ENCODE assay signal across 8 mouse cellular contexts in the genomic region with DNA sequence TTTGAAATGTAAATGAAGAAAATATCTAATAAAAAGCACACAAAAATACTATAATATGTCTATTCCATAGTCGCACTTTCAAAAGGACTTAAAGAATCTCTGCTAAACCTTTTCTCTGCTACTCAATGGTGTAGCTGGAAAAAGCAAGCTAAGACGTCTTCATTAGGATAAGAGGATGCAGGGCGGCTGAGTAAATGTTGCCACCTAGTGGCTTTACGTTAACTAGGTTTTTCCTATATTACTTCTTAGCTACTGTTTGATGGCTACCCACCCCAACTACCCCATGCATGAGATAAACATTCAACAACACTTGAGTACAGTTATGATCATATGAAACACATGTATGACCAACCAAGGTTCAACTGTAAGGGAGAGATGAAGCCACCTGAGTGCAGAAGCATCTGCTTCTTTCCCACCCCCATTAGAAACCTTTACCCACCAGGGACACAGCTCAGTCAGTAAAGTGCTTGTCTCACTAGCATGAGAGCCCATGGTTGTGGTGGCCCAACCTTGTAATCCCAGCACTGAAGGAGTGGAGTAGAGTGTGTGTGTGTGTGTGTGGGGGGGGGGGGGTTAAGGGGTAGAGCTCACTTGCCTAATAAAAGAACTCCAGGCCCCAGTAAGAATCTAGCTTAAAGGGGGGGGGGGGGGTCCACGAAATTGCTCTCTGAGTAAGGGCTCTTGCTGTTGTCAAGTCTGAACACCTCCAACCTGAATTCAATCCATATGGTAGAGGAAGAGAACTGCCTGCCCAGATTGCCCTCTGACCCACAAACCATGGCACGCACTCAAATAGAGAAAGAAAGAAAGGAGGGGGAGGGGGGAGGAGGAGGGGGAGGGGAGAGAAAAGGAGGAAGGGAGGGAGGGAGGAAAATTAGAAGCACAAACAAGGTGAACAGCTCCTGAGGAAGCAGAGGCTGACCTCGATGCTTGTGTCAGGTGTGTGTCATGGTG. TPM values are rescaled to one million over a fixed set of nuclear protein-coding genes. Genes with fewer than 3 reads are reported as not detected.
A peak's percentile ranks its signal among the peaks of the same experiment; 100 is the strongest.
DNase-seq lines count a peak whose midpoint lies in the region; ATAC-seq and TF ChIP-seq lines count a peak whose summit lies in the region.

No protein-coding gene starts in this region.

- no peak overlapping the region for H3K9ac ChIP-seq in heart, postnatal 0 days (replicated peaks; ENCODE audit: low read depth, low read length)
- no peak overlapping the region for H3K9ac ChIP-seq in heart, embryonic 12.5 days
- H3K9ac ChIP-seq in hindbrain, embryonic 15.5 days: no peak overlapping the region

- WGBS in heart, postnatal 0 days: 50% methylated on average over 7 of the region's 7 CpGs
- 57% methylated on average over 7 of the region's 7 CpGs for WGBS in heart, embryonic 12.5 days
- WGBS in hindbrain, embryonic 15.5 days: 44% methylated on average over 7 of the region's 7 CpGs

- peak; percentile 59 for TF ChIP-seq CTCF in heart, postnatal 0 days (IDR thresholded peaks at IDR 0.05; ENCODE audit: low read depth)

- no peak for TF ChIP-seq EP300 in heart, postnatal 0 days (IDR thresholded peaks at IDR 0.05; ENCODE audit: low read depth)

- intact Hi-C loops in heart, postnatal 36 days (cut with DNase I): no loop called here

- no peak overlapping the region for H3K4me3 ChIP-seq in heart, postnatal 0 days (ENCODE audit: low read depth, low read length)
- no peak overlapping the region for H3K4me3 ChIP-seq in heart, embryonic 12.5 days
- H3K4me3 ChIP-seq in hindbrain, embryonic 15.5 days: no peak overlapping the region

- peak; percentile 49 for DNase-seq in heart, postnatal 0 days (ENCODE audit: low spot score)
- peak; percentile 18 for DNase-seq in thymus, postnatal 4 days
- DNase-seq in thymus, adult 18-20 months: no peak
- peak; percentile 41 for DNase-seq in splenic B cell, adult 2 months (ENCODE audit: low read depth, low spot score)
- DNase-seq in heart, postnatal 36 days: no peak
- no peak for DNase-seq in gastrocnemius, postnatal 25 days

- 0 out of 2 replicates have a peak, but pooled peaks cover 6% of the 10 kb centered on the region for H3K36me3 ChIP-seq in heart, postnatal 0 days (replicated peaks; ENCODE audit: control insufficient read depth, insufficient read depth, low read length)
- H3K36me3 ChIP-seq in heart, embryonic 12.5 days: peaks cover 11% of the 10 kb centered on the region
- no peaks in the 10 kb centered on the region for H3K36me3 ChIP-seq in hindbrain, embryonic 15.5 days
- H3K36me3 ChIP-seq in splenic B cell, adult 2 months (ENCODE audit: control insufficient read depth, insufficient read depth, low read length, poor library complexity, severe bottlenecking): no peaks in the 10 kb centered on the region; the same call in 1 of the 2 replicates

- H3K9me3 ChIP-seq in heart, postnatal 0 days (replicated peaks; ENCODE audit: control insufficient read depth, low read length): no peaks in the 10 kb centered on the region
- H3K9me3 ChIP-seq in heart, embryonic 12.5 days (replicated peaks): no peaks in the 10 kb centered on the region
- no peaks in the 10 kb centered on the region for H3K9me3 ChIP-seq in hindbrain, embryonic 15.5 days

- H3K4me1 ChIP-seq in heart, postnatal 0 days (ENCODE audit: control insufficient read depth, insufficient read depth): no peaks in the 10 kb centered on the region
- no peaks in the 10 kb centered on the region for H3K4me1 ChIP-seq in heart, embryonic 12.5 days (replicated peaks)
- no peaks in the 10 kb centered on the region for H3K4me1 ChIP-seq in hindbrain, embryonic 15.5 days (replicated peaks)

- H3K27ac ChIP-seq in heart, postnatal 0 days (ENCODE audit: low read depth): no peak overlapping the region
- no peak overlapping the region for H3K27ac ChIP-seq in heart, embryonic 12.5 days (ENCODE audit: poor library complexity, severe bottlenecking)
- H3K27ac ChIP-seq in hindbrain, embryonic 15.5 days (replicated peaks): no peak overlapping the region

- no peak overlapping the region for H3K4me2 ChIP-seq in heart, postnatal 0 days (ENCODE audit: low read depth, low read length)
- H3K4me2 ChIP-seq in heart, embryonic 12.5 days: no peak overlapping the region
- H3K4me2 ChIP-seq in hindbrain, embryonic 15.5 days: no peak overlapping the region

- H3K27me3 ChIP-seq in heart, postnatal 0 days (ENCODE audit: control insufficient read depth, insufficient read depth, low read length): no peaks in the 10 kb centered on the region
- no peaks in the 10 kb centered on the region for H3K27me3 ChIP-seq in heart, embryonic 12.5 days (replicated peaks)
- H3K27me3 ChIP-seq in hindbrain, embryonic 15.5 days: no peaks in the 10 kb centered on the region
- H3K27me3 ChIP-seq in splenic B cell, adult 2 months (ENCODE audit: control insufficient read depth, insufficient read depth, low read length, poor library complexity, severe bottlenecking): no peaks in the 10 kb centered on the region

- ATAC-seq in heart, postnatal 0 days (ENCODE audit: insufficient read depth, low read depth): no peak
- no peak for ATAC-seq in heart, embryonic 12.5 days (ENCODE audit: insufficient number of reproducible peaks, low FRiP score)
- ATAC-seq in hindbrain, embryonic 15.5 days (ENCODE audit: low FRiP score, low read depth): peak; percentile 71; the same call in 1 of the 2 replicates

RNA-seq across cellular contexts. Expression of gene Nf2, which starts 27.6 kb away (rescaled TPM):
- 50.0 and 56.3 TPM in 2 replicates for total RNA-seq in heart, postnatal 0 days (2014; rRNA removed; ENCODE audit: low replicate concordance)
- polyA plus RNA-seq in heart, postnatal 0 days (2015; fragmentation: Nextera tagmentation; extraction: Ambion mirVana): 33.5 and 36.7 TPM in 2 replicates
- polyA plus RNA-seq in heart, embryonic 12.5 days (2016; fragmentation: Nextera tagmentation; extraction: Ambion mirVana): 50.7 and 51.7 TPM in 2 replicates
- 66.8 and 72.3 TPM in 2 replicates for polyA plus RNA-seq in hindbrain, embryonic 15.5 days (2015; fragmentation: Nextera tagmentation; extraction: Ambion mirVana)
- total RNA-seq in heart, postnatal 36 days (2021): 10 to 100 TPM; 80.0 to 80.1 TPM
- 10 to 100 TPM; 42.0 to 46.6 TPM for total RNA-seq in gastrocnemius, postnatal 25 days (2021)

RNA-seq across cellular contexts. Expression of gene Nipsnap1, which starts 52.0 kb away (rescaled TPM):
- 7.4 and 8.0 TPM in 2 replicates for total RNA-seq in heart, postnatal 0 days (2014; rRNA removed; ENCODE audit: low replicate concordance)
- 10.1 and 10.6 TPM in 2 replicates for polyA plus RNA-seq in heart, postnatal 0 days (2015; fragmentation: Nextera tagmentation; extraction: Ambion mirVana)
- 35.8 and 36.1 TPM in 2 replicates for polyA plus RNA-seq in heart, embryonic 12.5 days (2016; fragmentation: Nextera tagmentation; extraction: Ambion mirVana)
- 137 and 139 TPM in 2 replicates for polyA plus RNA-seq in hindbrain, embryonic 15.5 days (2015; fragmentation: Nextera tagmentation; extraction: Ambion mirVana)
- under 1 TPM; 0.43 to 0.69 TPM for total RNA-seq in heart, postnatal 36 days (2021)
- 1 to 10 TPM in 1 of 2 experiments, under 1 TPM in 1; 0.64 to 1.1 TPM for total RNA-seq in gastrocnemius, postnatal 25 days (2021)

Comparison
In these comparisons a context has a peak if more than half of its experiments do, and no peak if none do; other contexts are left out.
1. DNase-seq: peak in heart, postnatal 0 days (single experiment), thymus, postnatal 4 days (single experiment) and splenic B cell, adult 2 months (single experiment); none in thymus, adult 18-20 months (0 of 2), heart, postnatal 36 days (0 of 2) and gastrocnemius, postnatal 25 days (single experiment).